Mouse (Mus musculus) liver, adult 2 months (tissue): ENCODE measurements around the gene Klf1. TPM values are rescaled to one million over a fixed set of nuclear protein-coding genes. Genes with fewer than 3 reads are reported as not detected.

Source experiments
- DNase-seq: peaks from one replicate; pipeline ENCODE4 v3.0.0-alpha.2; 2011; ENCODE audit warnings: low read depth, low spot score; ENCODE audit errors: extremely low read depth
- H3K27ac ChIP-seq: fragments of 200-500 bp; replicated peaks from 2 replicates; pipeline ENCODE4 v1.5.1; 2012; ENCODE audit warnings: low read depth, mild to moderate bottlenecking, control low read depth, inconsistent platforms, low read length; ENCODE audit not compliant: insufficient read depth
- H3K27me3 ChIP-seq: fragments of 200-500 bp; 2 replicates; pipeline ENCODE4 v1.6.1; 2012; ENCODE audit warnings: mild to moderate bottlenecking, moderate library complexity, low read length, inconsistent platforms; ENCODE audit not compliant: control insufficient read depth, insufficient read depth
- H3K36me3 ChIP-seq: fragments of 200-500 bp; 2 replicates; pipeline ENCODE4 v1.6.1; 2012; ENCODE audit warnings: low read length, inconsistent platforms; ENCODE audit not compliant: control insufficient read depth, insufficient read depth
- H3K4me1 ChIP-seq: fragments of 200-500 bp; 2 replicates; pipeline ENCODE4 v1.6.1; 2011; ENCODE audit warnings: low read length; ENCODE audit not compliant: control insufficient read depth, insufficient read depth
- H3K4me3 ChIP-seq: fragments of 200-500 bp; 2 replicates; pipeline ENCODE4 v1.5.1; 2011; ENCODE audit warnings: low read depth, mild to moderate bottlenecking, control low read depth, low read length, moderate library complexity; ENCODE audit not compliant: insufficient read depth
- H3K79me2 ChIP-seq: fragments of 200-500 bp; 2 replicates; pipeline ENCODE4 v1.6.1; 2012; ENCODE audit warnings: inconsistent platforms, mild to moderate bottlenecking, low read length, moderate library complexity; ENCODE audit not compliant: control insufficient read depth, insufficient read depth
- H3K9ac ChIP-seq: fragments of 200-500 bp; 2 replicates; pipeline ENCODE4 v1.6.1; 2012; ENCODE audit warnings: low read depth, mild to moderate bottlenecking, control low read depth, inconsistent platforms, low read length
- CTCF ChIP-seq: fragments of 200-500 bp; IDR thresholded peaks from 2 replicates; pipeline ENCODE4 v1.5.1; 2011; ENCODE audit warnings: low read depth, low read length, control low read depth
- POLR2A ChIP-seq: fragments of 200-500 bp; IDR thresholded peaks from 2 replicates; pipeline ENCODE4 v1.6.1; 2011; ENCODE audit warnings: low read length, control low read depth; ENCODE audit not compliant: insufficient read depth; ENCODE audit errors: extremely low read depth
- WGBS: fragments of 180-500 bp; shearing (Covaris S2); methylation state at CpG from one replicate; pipeline ENCODE4 v1.1.7; 2018; 5-methylcytosine and 5-hydroxymethylcytosine counted together
- polyA plus RNA-seq: library from polyadenylated mRNA; depleted of rRNA; stranded (reverse); fragments of >200 nt; gene quantifications from 2 replicates; pipeline ENCODE4 v1.2.3, GENCODE M21; 2012
- total RNA-seq: library from RNA; depleted of rRNA; stranded (reverse); fragments of >200 nt; gene quantifications from 2 replicates; pipeline ENCODE4 v1.2.3, GENCODE M21; 2014

The Klf1 gene
- total and polyA plus RNA-seq, 2 experiments = 5.8 to 6.6 TPM

DNA sequence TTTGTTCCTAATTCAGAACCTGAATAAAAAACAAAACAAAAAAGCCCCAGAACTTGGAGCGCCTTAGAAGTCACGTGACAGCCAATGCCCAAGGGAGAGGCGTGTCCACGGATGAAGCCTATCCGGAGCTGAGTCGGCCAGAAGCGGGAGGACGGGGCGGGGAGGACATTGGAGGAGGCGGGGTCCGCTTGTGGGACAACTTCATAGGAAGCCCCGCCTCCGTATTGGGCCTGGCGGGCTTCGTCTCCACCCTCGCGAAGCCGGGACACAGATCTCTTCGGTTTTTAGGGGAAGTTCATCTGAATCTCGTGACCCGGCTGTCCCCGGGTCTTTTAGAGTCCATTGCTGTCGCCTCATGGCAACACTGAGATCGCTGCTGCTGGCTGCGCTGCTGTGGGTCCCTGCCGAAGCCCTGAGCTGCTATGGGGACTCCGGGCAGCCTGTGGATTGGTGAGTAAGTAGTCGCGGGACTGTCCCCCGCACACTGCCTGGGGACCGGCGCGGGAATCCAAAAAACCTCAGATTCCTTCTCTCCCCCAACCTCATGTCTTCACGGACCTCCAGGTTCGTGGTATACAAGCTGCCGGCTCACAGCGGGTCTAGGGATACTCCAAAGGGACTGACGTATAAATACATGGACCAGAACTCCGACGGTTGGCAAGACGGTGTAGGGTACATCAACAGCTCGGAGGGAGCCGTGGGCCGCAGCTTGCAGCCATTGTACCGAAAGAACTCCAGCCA, 6.9 kb downstream of the Klf1 start, which contains the start of gene Dnase2a:
TSS of gene Dnase2a (plus strand) at position 140 of the 741 bp plus-strand sequence.
- under 1% methylated on average over 45 of the region's 45 CpGs for WGBS
- TF ChIP-seq CTCF (0 out of 2 replicates have a peak, but pooled peaks have one; percentile 1), POLR2A (peak; percentile 19; the same call in 1 of the 2 replicates)
- peak within 1 kb of the TSS; percentile 72 for H3K4me3 ChIP-seq
- DNase-seq = peak; percentile 93
- H3K36me3 ChIP-seq = no peaks in the 10 kb centered on the region
- H3K27ac ChIP-seq = peak within 1 kb of the TSS; percentile 66
- peak within 1 kb of the TSS; percentile 76 for H3K9ac ChIP-seq
- peaks cover 8% of the 10 kb centered on the region; the same call in 1 of the 2 replicates for H3K4me1 ChIP-seq
- H3K79me2 ChIP-seq = peaks cover 4% of the 10 kb centered on the region; the same call in 1 of the 2 replicates
- no peaks in the 10 kb centered on the region for H3K27me3 ChIP-seq

DNA sequence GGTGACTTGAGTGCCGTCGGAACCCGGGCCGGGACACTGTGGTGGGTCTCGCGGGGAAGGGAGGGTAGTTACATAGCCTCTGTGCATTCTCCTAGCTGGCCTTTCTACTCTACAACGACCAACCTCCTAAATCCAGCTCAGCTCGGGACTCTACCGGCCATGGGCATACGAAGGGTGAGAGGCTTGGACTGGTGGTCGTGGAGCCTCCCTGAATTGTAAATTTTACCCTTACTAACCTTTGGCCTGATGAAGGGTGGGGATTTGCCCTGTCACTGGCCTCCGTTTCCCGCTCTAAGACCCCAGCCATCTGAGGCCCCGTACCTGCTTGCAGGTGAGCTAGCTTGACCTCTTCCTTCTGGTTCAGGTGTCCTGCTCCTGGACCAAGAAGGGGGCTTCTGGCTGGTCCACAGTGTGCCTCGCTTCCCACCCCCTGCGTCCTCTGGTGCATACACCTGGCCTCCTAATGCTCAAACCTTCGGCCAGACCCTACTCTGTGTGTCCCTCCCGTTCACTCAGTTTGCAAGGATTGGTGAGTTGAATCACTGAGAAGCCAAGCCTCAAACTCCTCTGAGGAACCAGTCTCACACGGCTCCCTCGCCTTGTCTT, 7.5 kb downstream of the Klf1 start:
- TF ChIP-seq POLR2A (no peak), CTCF (no peak)
- peak overlapping the region; percentile 76 for H3K9ac ChIP-seq
- no peak for DNase-seq
- no peak overlapping the region for H3K27ac ChIP-seq
- H3K4me1 ChIP-seq = peaks cover 11% of the 10 kb centered on the region; the same call in 1 of the 2 replicates
- H3K79me2 ChIP-seq = peaks cover 4% of the 10 kb centered on the region; the same call in 1 of the 2 replicates
- WGBS = 54% methylated on average over 20 of the region's 20 CpGs
- no peaks in the 10 kb centered on the region for H3K36me3 ChIP-seq
- peak overlapping the region; percentile 72 for H3K4me3 ChIP-seq
- no peaks in the 10 kb centered on the region for H3K27me3 ChIP-seq

DNA sequence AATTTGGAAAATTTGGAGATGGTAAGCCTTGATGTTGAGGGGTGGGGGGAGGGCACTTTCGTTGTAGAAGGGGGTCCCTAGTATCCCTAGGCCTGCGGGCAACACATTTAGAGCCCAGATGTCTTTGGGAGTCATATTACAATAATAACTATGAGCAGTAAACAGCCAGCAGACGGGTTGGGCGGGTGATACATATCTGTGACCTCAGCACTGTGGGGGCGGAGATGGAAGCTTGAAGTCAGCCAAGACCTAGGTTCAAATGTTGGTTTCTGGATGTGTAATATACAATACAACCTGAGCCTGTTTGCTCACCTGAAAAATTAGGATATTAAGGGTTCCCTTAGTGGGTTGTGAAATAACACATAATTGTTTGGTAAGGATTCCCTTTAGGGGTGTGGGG, 8.2 kb downstream of the Klf1 start:
- Histone ChIP-seq H3K9ac (no peak overlapping the region), H3K4me1 (peaks cover 11% of the 10 kb centered on the region; the same call in 1 of the 2 replicates)

DNA sequence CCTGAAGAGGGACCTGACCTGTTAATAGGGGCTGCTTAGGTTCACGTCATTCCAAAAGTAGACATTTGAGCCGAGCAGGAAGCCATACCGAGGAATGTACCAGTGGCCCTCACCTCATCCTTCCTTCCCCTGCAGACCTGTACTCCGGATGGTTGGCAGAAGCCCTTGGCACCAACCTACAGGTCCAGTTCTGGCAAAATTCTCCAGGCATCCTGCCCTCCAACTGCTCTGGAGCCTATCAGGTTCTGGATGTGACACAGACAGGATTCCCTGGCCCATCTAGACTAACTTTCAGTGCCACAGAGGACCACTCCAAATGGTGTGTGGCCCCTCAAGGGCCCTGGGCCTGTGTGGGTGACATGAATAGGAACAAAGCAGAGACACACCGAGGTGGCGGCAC, 8.8 kb downstream of the Klf1 start:
- peaks cover 11% of the 10 kb centered on the region; the same call in 1 of the 2 replicates for H3K4me1 ChIP-seq
- no peak overlapping the region for H3K9ac ChIP-seq
- TF ChIP-seq CTCF (no peak), POLR2A (no peak)
- H3K79me2 ChIP-seq = peaks cover 4% of the 10 kb centered on the region; the same call in 1 of the 2 replicates
- DNase-seq = no peak
- no peaks in the 10 kb centered on the region for H3K27me3 ChIP-seq
- no peak overlapping the region for H3K4me3 ChIP-seq
- H3K27ac ChIP-seq = no peak overlapping the region
- H3K36me3 ChIP-seq = no peaks in the 10 kb centered on the region
- 79% methylated on average over 6 of the region's 6 CpGs for WGBS

More for the DNA sequence above, 8.2 kb downstream of the Klf1 start:
- TF ChIP-seq CTCF (no peak), POLR2A (no peak)
- H3K27me3 ChIP-seq = no peaks in the 10 kb centered on the region
- DNase-seq = no peak
- H3K4me3 ChIP-seq = no peak overlapping the region
- 80% methylated on average over 5 of the region's 5 CpGs for WGBS
- H3K27ac ChIP-seq = no peak overlapping the region
- peaks cover 4% of the 10 kb centered on the region; the same call in 1 of the 2 replicates for H3K79me2 ChIP-seq
- no peaks in the 10 kb centered on the region for H3K36me3 ChIP-seq

DNA sequence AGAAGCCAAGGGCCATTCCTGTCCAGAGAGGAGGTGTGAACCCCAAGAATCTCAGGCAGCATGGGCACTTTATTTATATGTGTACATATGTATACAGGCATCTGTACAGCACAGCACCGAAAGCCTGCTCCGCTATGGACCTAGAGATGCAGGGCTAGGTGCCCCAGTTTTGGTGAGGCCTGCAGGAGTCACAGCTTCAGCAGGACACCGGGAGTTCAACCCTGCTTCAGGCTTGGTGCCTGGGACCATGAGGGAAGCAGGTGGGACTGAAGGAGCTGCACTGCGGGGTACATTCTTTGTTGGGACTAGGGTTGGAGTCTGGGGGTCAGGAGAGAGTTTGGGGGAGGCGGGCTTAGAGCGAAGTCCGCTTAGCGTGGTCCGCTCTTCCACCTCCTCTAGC, 10.1 kb downstream of the Klf1 start:
- H3K36me3 ChIP-seq = no peaks in the 10 kb centered on the region
- H3K4me1 ChIP-seq = peaks cover 11% of the 10 kb centered on the region; the same call in 1 of the 2 replicates
- no peaks in the 10 kb centered on the region for H3K27me3 ChIP-seq
- H3K79me2 ChIP-seq = peaks cover 4% of the 10 kb centered on the region; the same call in 1 of the 2 replicates
- H3K4me3 ChIP-seq = no peak overlapping the region
- H3K27ac ChIP-seq = no peak overlapping the region
- H3K9ac ChIP-seq = no peak overlapping the region
- DNase-seq = no peak
- TF ChIP-seq POLR2A (no peak), CTCF (no peak)
- 95% methylated on average over 9 of the region's 9 CpGs for WGBS

DNA sequence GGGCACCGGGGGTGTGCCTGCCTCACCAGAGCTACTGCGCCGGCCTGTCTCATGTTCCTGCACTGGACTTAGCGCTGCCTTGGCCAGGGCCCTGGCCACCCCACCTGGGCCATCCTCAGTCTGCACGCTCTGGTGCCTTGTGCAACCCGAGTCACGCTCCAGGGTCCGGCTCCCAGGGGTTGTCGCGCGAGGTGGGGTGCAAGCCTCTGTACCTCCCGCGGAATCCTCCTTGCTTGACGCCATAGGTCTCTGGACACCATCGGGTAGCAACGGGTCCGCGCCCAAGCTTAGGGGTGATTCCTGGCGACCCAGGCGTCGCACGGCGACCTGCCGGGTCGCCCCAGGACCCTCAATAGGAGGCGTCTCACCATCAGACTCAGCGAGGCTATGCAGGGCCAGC, 10.7 kb downstream of the Klf1 start:
- TF ChIP-seq CTCF (no peak), POLR2A (no peak)
- Histone ChIP-seq H3K27me3 (no peaks in the 10 kb centered on the region), H3K27ac (no peak overlapping the region), H3K79me2 (peaks cover 4% of the 10 kb centered on the region; the same call in 1 of the 2 replicates), H3K36me3 (no peaks in the 10 kb centered on the region), H3K4me1 (peaks cover 11% of the 10 kb centered on the region; the same call in 1 of the 2 replicates), H3K9ac (no peak overlapping the region; the same call in 1 of the 2 replicates), H3K4me3 (peak overlapping the region; percentile 55; the same call in 1 of the 2 replicates)
- WGBS = 57% methylated on average over 27 of the region's 27 CpGs
- no peak for DNase-seq
